Mouse (Mus musculus) heart, embryonic 14.5 days (tissue): ENCODE results near the gene Tfdp1. TPM values are rescaled to one million over a fixed set of nuclear protein-coding genes. Genes with fewer than 3 reads are reported as not detected.

Source experiments
- ATAC-seq: fragments of 200-750 bp; cut with Nextera tagmentation; 2 replicates; pipeline ENCODE4 v1.8.0; 2017; ENCODE audit warnings: low read depth, moderate TSS enrichment; ENCODE audit not compliant: insufficient number of reproducible peaks, insufficient read depth, low FRiP score
- H3K27ac ChIP-seq, 2 experiments: fragments of 200-500 bp in 1 of 2; fragments of 300-500 bp in 1 of 2; sonication (generic) in 1 of 2; replicated peaks in 1 of 2; 2 replicates each; pipeline ENCODE4 v1.5.1; 2012 to 2014; ENCODE audit warnings: low read depth in 2 of 2, low read length in 2 of 2, control low read depth in 1 of 2, mild to moderate bottlenecking in 1 of 2, mixed read lengths in 1 of 2; ENCODE audit not compliant: control insufficient read depth in 1 of 2, insufficient read depth in 1 of 2
- H3K27me3 ChIP-seq: fragments of 300-500 bp; sonication (generic); 2 replicates; pipeline ENCODE4 v1.6.1; 2014; ENCODE audit warnings: mild to moderate bottlenecking, low read length, control low read depth; ENCODE audit not compliant: control insufficient read depth, insufficient read depth
- H3K36me3 ChIP-seq: fragments of 300-500 bp; sonication (generic); 2 replicates; pipeline ENCODE4 v1.6.1; 2014; ENCODE audit warnings: mild to moderate bottlenecking, control low read depth, low read length, mixed read lengths; ENCODE audit not compliant: control insufficient read depth, insufficient read depth
- H3K4me1 ChIP-seq, 2 experiments: fragments of 200-500 bp in 1 of 2; fragments of 300-500 bp in 1 of 2; sonication (generic) in 1 of 2; 2 replicates each; pipeline ENCODE4 v1.6.1; 2012 to 2014; ENCODE audit warnings: low read length in 2 of 2, control low read depth in 1 of 2, mixed read lengths in 1 of 2; ENCODE audit not compliant: control insufficient read depth in 2 of 2, insufficient read depth in 2 of 2
- H3K4me2 ChIP-seq: fragments of 300-500 bp; sonication (generic); 2 replicates; pipeline ENCODE4 v1.6.1; 2014; ENCODE audit warnings: mild to moderate bottlenecking, low read length
- H3K4me3 ChIP-seq, 2 experiments: fragments of 200-500 bp in 1 of 2; fragments of 300-500 bp in 1 of 2; sonication (generic) in 1 of 2; 2 replicates each; pipeline ENCODE4 v1.5.1; 2012 to 2014; ENCODE audit warnings: low read length in 2 of 2, mild to moderate bottlenecking in 2 of 2, control low read depth in 1 of 2, low read depth in 1 of 2, moderate library complexity in 1 of 2; ENCODE audit not compliant: control insufficient read depth in 1 of 2, insufficient read depth in 1 of 2
- H3K9ac ChIP-seq: fragments of 300-500 bp; sonication (generic); 2 replicates; pipeline ENCODE4 v1.6.1; 2014; ENCODE audit warnings: mild to moderate bottlenecking, low read length
- H3K9me3 ChIP-seq: fragments of 300-500 bp; sonication (generic); 2 replicates; pipeline ENCODE4 v1.6.1; 2016; ENCODE audit warnings: low read length, control low read depth; ENCODE audit not compliant: control insufficient read depth
- WGBS: fragments of 180-500 bp; shearing (Covaris S2); extraction: QIAGEN DNeasy Blood & Tissue Kit; methylation state at CpG from one replicate; pipeline ENCODE4 v1.1.7; 2014; 5-methylcytosine and 5-hydroxymethylcytosine counted together
- polyA plus RNA-seq: library from polyadenylated mRNA; unstranded; fragments of >200 nt; fragmentation: Nextera tagmentation; extraction: Ambion mirVana; gene quantifications from 2 replicates; pipeline ENCODE4 v1.2.1, GENCODE M21; 2014

The Tfdp1 gene
- polyA plus RNA-seq, 1 experiment from 2014 or later = 79.0 TPM

DNA sequence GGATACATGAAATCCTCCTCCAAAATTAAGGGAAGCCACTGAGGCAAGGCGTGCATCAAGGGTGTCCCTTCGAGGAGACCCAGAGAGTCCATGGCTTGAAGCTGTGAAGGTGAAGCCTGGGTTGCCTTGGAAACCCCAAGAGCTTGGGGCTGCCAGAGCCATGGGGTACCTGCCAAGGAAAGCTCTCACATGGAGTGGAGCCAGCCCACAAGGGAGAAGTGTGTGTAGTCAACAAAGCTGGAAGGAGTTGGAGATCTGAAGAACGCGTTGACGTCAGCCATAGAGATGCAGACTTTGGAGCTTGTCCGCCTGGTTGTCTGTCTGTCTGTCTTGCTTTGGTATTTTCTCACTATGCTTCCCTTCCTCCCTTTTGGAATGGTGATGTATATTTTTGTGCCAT lies 82.4 kb downstream of the Tfdp1 start:
- Histone ChIP-seq H3K27ac (no peak overlapping the region), H3K9me3 (no peaks in the 10 kb centered on the region), H3K4me3 (no peak overlapping the region), H3K4me1 (no peaks in the 10 kb centered on the region), H3K36me3 (no peaks in the 10 kb centered on the region), H3K9ac (no peak overlapping the region), H3K27me3 (no peaks in the 10 kb centered on the region), H3K4me2 (no peak overlapping the region)
- WGBS = 90% methylated on average over 6 of the region's 6 CpGs
- no peak for ATAC-seq

DNA sequence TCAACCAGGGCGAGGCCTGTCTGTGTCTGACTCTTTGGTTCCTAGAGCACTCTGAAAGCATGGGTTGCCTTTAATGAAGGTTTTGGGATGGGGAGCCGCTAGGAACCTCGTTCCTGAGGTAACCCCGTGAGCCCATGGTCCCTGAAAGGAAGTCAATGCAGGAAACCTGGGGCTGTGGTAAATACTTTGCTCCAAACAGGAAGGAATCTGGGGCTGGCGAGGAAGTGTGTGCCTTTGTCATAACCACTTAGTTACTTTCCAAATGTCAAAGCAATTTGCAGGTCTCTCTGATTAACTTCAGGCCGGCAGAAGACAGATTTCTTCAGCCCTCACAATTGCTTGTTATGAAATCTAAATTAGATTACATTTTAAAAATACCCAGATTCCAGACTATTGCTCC lies 88.8 kb downstream of the Tfdp1 start:
- Histone ChIP-seq H3K9me3 (no peaks in the 10 kb centered on the region), H3K4me1 (no peaks in the 10 kb centered on the region), H3K36me3 (no peaks in the 10 kb centered on the region), H3K4me2 (no peak overlapping the region), H3K4me3 (no peak overlapping the region), H3K27ac (no peak overlapping the region), H3K27me3 (peaks cover 3% of the 10 kb centered on the region; the same call in 1 of the 2 replicates), H3K9ac (no peak overlapping the region)
- ATAC-seq = no peak
- 63% methylated on average over 6 of the region's 6 CpGs for WGBS

Other genes starting within 250 kb of the Tfdp1 start
- 22.5 and 23.2 TPM in 2 replicates for gene Pcid2, start 233.3 kb upstream of the Tfdp1 start, polyA plus RNA-seq
- gene Cul4a, start 233.1 kb upstream of the Tfdp1 start, polyA plus RNA-seq = 109 and 114 TPM in 2 replicates
- gene Lamp1, start 179.6 kb upstream of the Tfdp1 start, polyA plus RNA-seq = 355 and 361 TPM in 2 replicates
- gene Grtp1, start 138.1 kb upstream of the Tfdp1 start, polyA plus RNA-seq = 19.6 and 21.3 TPM in 2 replicates
- gene Adprhl1, start 84.6 kb upstream of the Tfdp1 start, polyA plus RNA-seq = 225 and 239 TPM in 2 replicates
- gene Dcun1d2, start 50.6 kb upstream of the Tfdp1 start, polyA plus RNA-seq = 30.4 and 30.9 TPM in 2 replicates
- 37.2 and 39.6 TPM in 2 replicates for gene Tmco3, start 50.6 kb upstream of the Tfdp1 start, polyA plus RNA-seq
- not detected in 2 replicates for gene Atp4b, start 58.1 kb downstream of the Tfdp1 start, polyA plus RNA-seq
- gene Grk1, start 66.3 kb downstream of the Tfdp1 start, polyA plus RNA-seq = not detected in 2 replicates
- 0.97 and 1.6 TPM in 2 replicates for gene Tmem255b, start 96.4 kb downstream of the Tfdp1 start, polyA plus RNA-seq
- gene Gas6, start 155.7 kb downstream of the Tfdp1 start, polyA plus RNA-seq = 123 and 151 TPM in 2 replicates
- not detected in 2 replicates for gene 1700029H14Rik, start 223.7 kb downstream of the Tfdp1 start, polyA plus RNA-seq